Mouse (Mus musculus): Measurements from ENCODE around the gene Zfp609.

- TF ChIP-seq POLR2A (IDR thresholded peaks at IDR 0.05; ENCODE audit: extremely low read depth, insufficient read depth, low read length) (no peak), CTCF (IDR thresholded peaks at IDR 0.05; ENCODE audit: low read depth, low read length) (no peak)
Measured at GRCm38 (mm10) chr9:65757826-65758225, 69.5 kb downstream of the Zfp609 start.
